Mouse (Mus musculus) ovary, adult 18-20 months (tissue): Measurements from ENCODE around the gene Acads.
"Not testable (repeated sequence)": the region's sequence is repeated elsewhere in the genome, so short reads cannot be mapped to it uniquely, and the experiment has no call there.

Experiments
- DNase-seq: peaks from one replicate; pipeline ENCODE4 v3.0.0; 2022; ENCODE audit warnings: low spot score, mixed read lengths

The Acads gene

GRCm38 (mm10) chr5:115149675-115150459 lies 30.7 kb upstream of the Acads start:
- DNase-seq = no peak

- not testable (repeated sequence) for DNase-seq
These were observed 29.7 kb upstream of the Acads start for GRCm38 (mm10) chr5:115148872-115149271.

GRCm38 (mm10) chr5:115148378-115148777 lies 29.2 kb upstream of the Acads start:
- DNase-seq = no peak

- no peak for DNase-seq
These were observed 28.2 kb upstream of the Acads start for GRCm38 (mm10) chr5:115147388-115147787.

- DNase-seq = no peak
These were observed 27.6 kb upstream of the Acads start for GRCm38 (mm10) chr5:115146747-115147130.

- DNase-seq = no peak
These were observed 27.0 kb upstream of the Acads start for GRCm38 (mm10) chr5:115145976-115146746.

- DNase-seq = no peak
These were observed 26.3 kb upstream of the Acads start for GRCm38 (mm10) chr5:115145253-115145968.

- DNase-seq = no peak
These were observed 25.3 kb upstream of the Acads start for GRCm38 (mm10) chr5:115144471-115144870.

- no peak for DNase-seq
These were observed 24.4 kb upstream of the Acads start for GRCm38 (mm10) chr5:115143552-115143951.

- no peak for DNase-seq
These were observed 23.1 kb upstream of the Acads start for GRCm38 (mm10) chr5:115142166-115142697.

GRCm38 (mm10) chr5:115140726-115141125 lies 21.6 kb upstream of the Acads start:
- no peak for DNase-seq

- no peak for DNase-seq
These were observed 20.0 kb upstream of the Acads start for GRCm38 (mm10) chr5:115139124-115139523.

GRCm38 (mm10) chr5:115134234-115135165 lies 15.4 kb upstream of the Acads start, which contains the start of gene Unc119b:
Gene Unc119b (minus strand): TSS chr5:115134975.
- DNase-seq = peak; percentile 80

GRCm38 (mm10) chr5:115133358-115134066 lies 14.4 kb upstream of the Acads start:
- DNase-seq = no peak

GRCm38 (mm10) chr5:115132465-115132864 lies 13.3 kb upstream of the Acads start:
- DNase-seq = no peak

- DNase-seq = no peak
These were observed 10.2 kb upstream of the Acads start for GRCm38 (mm10) chr5:115129328-115129727.

- DNase-seq = no peak
These were observed 8.5 kb upstream of the Acads start for GRCm38 (mm10) chr5:115127421-115128179.

- DNase-seq = no peak
These were observed 7.6 kb upstream of the Acads start for GRCm38 (mm10) chr5:115126578-115127312.
